Mouse (Mus musculus) megakaryocyte progenitor cell, adult 5-6 weeks (primary cell): ENCODE results near the gene Ap5m1. TPM values are rescaled to one million over a fixed set of nuclear protein-coding genes. Genes with fewer than 3 reads are reported as not detected.

Experiments used
- ATAC-seq: replicated peaks from 2 replicates; pipeline ENCODE4 v1.8.0; 2016; ENCODE audit warnings: mild to moderate bottlenecking, moderate TSS enrichment, inconsistent platforms; ENCODE audit not compliant: poor library complexity
- total RNA-seq, 2 experiments: library from RNA; stranded (forward) in 1 of 2; stranded (reverse) in 1 of 2; fragments of 157-497, 149-512 nt in 1 of 2; fragments of 200-1000 nt in 1 of 2; gene quantifications; 2 replicates each; pipeline versions ENCODE4 v1.2.3 to v1.2.4; 2015 to 2017

Ap5m1 gene
- total RNA-seq, 2 experiments from 2014 or later, result 17.9 to 39.0 TPM

DNA sequence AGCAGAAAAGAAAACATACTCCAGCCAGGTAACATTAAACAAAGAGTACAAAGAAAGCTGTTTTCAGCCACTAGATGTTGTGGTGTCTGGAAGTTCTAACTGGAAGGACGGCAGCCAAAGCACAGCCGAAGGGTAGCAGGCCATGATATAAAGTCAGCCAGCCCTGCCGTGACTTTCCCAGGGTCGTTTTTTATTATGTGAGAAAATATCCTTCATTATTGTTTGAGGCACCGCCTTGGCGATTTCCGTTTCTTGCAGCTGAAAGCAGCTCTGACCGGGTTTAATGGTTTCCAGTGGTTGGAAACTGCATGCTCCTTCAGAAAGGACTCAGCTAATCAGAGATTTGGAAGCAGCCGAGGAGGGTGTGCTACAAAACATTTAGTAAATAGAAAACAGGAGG is 55.8 kb downstream of the Ap5m1 start:
- ATAC-seq, result no peak

DNA sequence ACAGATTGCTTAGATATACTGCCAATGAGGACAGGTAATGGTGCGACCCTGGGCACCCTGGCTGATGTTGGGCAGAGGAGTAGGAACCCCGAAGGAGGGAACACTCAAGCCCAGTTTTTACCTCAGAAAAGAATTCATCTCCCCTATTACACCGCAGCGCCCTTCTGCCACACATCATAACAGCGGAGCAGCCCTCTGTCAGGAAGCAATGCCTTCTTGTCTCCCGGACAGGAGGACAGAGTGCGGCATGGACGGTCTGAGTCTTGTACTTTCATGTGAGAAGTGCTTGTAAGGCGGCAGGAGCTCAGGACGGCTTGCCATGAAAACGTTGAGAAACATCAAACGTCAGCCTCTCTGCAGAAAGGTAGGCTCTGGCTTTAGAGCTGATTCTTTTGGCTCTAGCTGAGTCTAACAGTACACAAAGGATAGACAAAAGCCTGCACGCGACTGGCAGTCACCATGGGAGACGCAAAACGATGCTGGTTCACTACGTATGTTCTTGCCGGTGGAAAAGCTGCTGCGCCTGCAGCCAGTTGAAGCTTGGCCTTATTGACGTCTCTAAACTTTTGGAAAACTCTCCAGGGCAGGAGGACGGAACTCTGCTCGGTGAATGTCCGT is 61.4 kb downstream of the Ap5m1 start:
- no peak for ATAC-seq

- no peak for ATAC-seq
These were observed 62.8 kb downstream of the Ap5m1 start for GRCm38 (mm10) chr14:49128544-49129263.

DNA sequence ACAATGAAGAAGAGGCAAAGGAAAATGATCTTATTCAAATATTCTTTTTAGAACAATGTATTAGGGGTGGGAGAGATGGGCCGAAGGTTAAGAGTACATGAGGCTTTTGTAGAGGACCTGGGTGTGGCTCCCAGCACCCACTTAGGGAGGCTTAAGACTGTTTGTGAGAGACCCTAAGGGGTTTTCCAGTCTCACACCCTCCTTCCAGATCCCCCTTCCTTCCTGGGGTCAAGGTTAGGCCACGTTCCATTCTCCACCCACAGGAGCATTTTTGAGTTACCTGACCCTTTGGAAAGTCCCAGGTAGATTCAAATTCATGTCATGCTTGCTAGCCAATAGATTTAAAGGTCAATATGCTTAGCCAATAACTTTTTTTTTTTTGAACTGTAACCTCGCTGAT is 66.5 kb downstream of the Ap5m1 start:
- ATAC-seq, result no peak

- ATAC-seq, result no peak
These were observed 72.3 kb downstream of the Ap5m1 start for GRCm38 (mm10) chr14:49138171-49138570.

GRCm38 (mm10) chr14:49140756-49141155 is 74.9 kb downstream of the Ap5m1 start:
- ATAC-seq, result peak; percentile 37; the same call in 1 of the 2 replicates

Other genes starting within 250 kb of the Ap5m1 start
- 45.9 and 47.8 TPM in 2 replicates for gene Exoc5, start 556 bp downstream of the Ap5m1 start, total RNA-seq (2015)
- gene Exoc5, start 556 bp downstream of the Ap5m1 start, total RNA-seq (2017), result 82.7 and 89.1 TPM in 2 replicates
- gene Naa30, start 106.1 kb downstream of the Ap5m1 start, total RNA-seq (2015), result 21.6 and 21.8 TPM in 2 replicates
- 26.8 and 29.1 TPM in 2 replicates for gene Naa30, start 106.1 kb downstream of the Ap5m1 start, total RNA-seq (2017)
- gene ccdc198, start 179.4 kb downstream of the Ap5m1 start, total RNA-seq (2015), result not detected in 2 replicates
- not detected in 2 replicates for gene ccdc198, start 179.4 kb downstream of the Ap5m1 start, total RNA-seq (2017)